Mouse (Mus musculus): ENCODE data around the gene Osbpl3. TPM values are rescaled to one million over a fixed set of nuclear protein-coding genes. Genes with fewer than 3 reads are reported as not detected.

Osbpl3 gene
- polyA plus RNA-seq, 1 experiment = 23.3 TPM

DNA sequence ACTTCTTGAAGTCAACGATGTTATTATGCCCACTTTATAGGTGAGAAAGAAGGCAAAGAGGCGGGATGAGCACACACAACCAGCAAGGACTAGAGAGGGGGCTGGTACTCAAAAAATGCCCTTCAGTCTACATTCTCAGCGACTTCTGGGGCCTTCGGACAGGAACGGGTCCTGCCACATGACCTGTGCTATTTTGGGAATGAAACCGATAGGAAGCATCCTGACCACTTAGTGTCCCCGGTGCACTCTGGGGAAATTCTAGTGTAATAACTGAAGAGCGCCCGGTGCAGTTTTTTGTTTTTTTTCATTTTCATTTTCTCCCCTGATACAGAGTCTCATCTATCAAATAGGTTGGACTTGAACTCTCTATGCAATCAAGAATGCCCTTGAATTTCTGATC, 130.5 kb downstream of the Osbpl3 start:
- peaks cover 4% of the 10 kb centered on the region for H3K4me1 ChIP-seq (ENCODE audit: control insufficient read depth, insufficient read depth, low read length)
- H3K9ac ChIP-seq (ENCODE audit: low read depth, poor library complexity, severe bottlenecking) = no peak overlapping the region
- no peak overlapping the region for H3K4me3 ChIP-seq (ENCODE audit: low read depth, low read length)
- H3K9me3 ChIP-seq (replicated peaks; ENCODE audit: control insufficient read depth, insufficient read depth, low read length, poor library complexity, severe bottlenecking) = no peaks in the 10 kb centered on the region
- no peaks in the 10 kb centered on the region for H3K36me3 ChIP-seq (ENCODE audit: control insufficient read depth, insufficient read depth, low read length, poor library complexity, severe bottlenecking)
- H3K27ac ChIP-seq (ENCODE audit: insufficient read depth, low read length) = no peak overlapping the region
- H3K27me3 ChIP-seq (ENCODE audit: control insufficient read depth, insufficient read depth, low read length, poor library complexity, severe bottlenecking) = no peaks in the 10 kb centered on the region
- TF ChIP-seq CTCF (IDR thresholded peaks at IDR 0.05; ENCODE audit: low read depth, low read length) (no peak), POLR2A (IDR thresholded peaks at IDR 0.05; ENCODE audit: insufficient read depth, low read length) (no peak), EP300 (IDR thresholded peaks at IDR 0.05; ENCODE audit: insufficient read depth, low read depth, low read length) (no peak)

DNA sequence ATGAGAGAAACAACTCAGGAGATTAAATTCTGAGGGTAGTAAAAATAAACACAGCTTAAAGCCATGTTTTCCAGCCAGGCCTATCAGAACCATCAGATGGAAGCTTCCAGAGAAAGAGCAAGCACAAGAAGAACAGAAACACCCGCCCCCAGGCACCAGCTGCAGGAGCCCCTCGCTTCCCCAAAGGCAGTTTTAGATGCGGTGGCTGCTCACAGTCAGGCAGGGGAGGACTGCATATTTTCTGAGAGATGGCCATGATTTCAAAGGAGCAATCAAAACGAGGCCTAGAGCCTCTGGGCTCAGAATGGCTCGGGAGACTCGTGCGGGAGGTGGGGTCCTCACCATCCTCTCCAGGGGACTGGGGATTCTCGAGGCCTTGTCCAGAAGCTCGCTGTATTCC, 133.4 kb downstream of the Osbpl3 start:
- Histone ChIP-seq H3K9ac (ENCODE audit: low read depth, poor library complexity, severe bottlenecking) (no peak overlapping the region), H3K36me3 (ENCODE audit: control insufficient read depth, insufficient read depth, low read length, poor library complexity, severe bottlenecking) (no peaks in the 10 kb centered on the region), H3K9me3 (replicated peaks; ENCODE audit: control insufficient read depth, insufficient read depth, low read length, poor library complexity, severe bottlenecking) (no peaks in the 10 kb centered on the region), H3K27ac (ENCODE audit: insufficient read depth, low read length) (no peak overlapping the region), H3K4me1 (ENCODE audit: control insufficient read depth, insufficient read depth, low read length) (peaks cover 6% of the 10 kb centered on the region), H3K4me3 (ENCODE audit: low read depth, low read length) (no peak overlapping the region), H3K27me3 (ENCODE audit: control insufficient read depth, insufficient read depth, low read length, poor library complexity, severe bottlenecking) (no peaks in the 10 kb centered on the region)
- TF ChIP-seq CTCF (IDR thresholded peaks at IDR 0.05; ENCODE audit: low read depth, low read length) = no peak
- no peak for TF ChIP-seq EP300 (IDR thresholded peaks at IDR 0.05; ENCODE audit: insufficient read depth, low read depth, low read length)
- TF ChIP-seq POLR2A (IDR thresholded peaks at IDR 0.05; ENCODE audit: insufficient read depth, low read length) = no peak

GRCm38 (mm10) chr6:50321739-50322138, 134.3 kb downstream of the Osbpl3 start:
- no peaks in the 10 kb centered on the region for H3K36me3 ChIP-seq (ENCODE audit: control insufficient read depth, insufficient read depth, low read length, poor library complexity, severe bottlenecking)
- no peak for TF ChIP-seq POLR2A (IDR thresholded peaks at IDR 0.05; ENCODE audit: insufficient read depth, low read length)
- TF ChIP-seq EP300 (IDR thresholded peaks at IDR 0.05; ENCODE audit: insufficient read depth, low read depth, low read length) = no peak
- TF ChIP-seq CTCF (IDR thresholded peaks at IDR 0.05; ENCODE audit: low read depth, low read length) = no peak
- no peak overlapping the region for H3K4me3 ChIP-seq (ENCODE audit: low read depth, low read length)
- no peak overlapping the region for H3K27ac ChIP-seq (ENCODE audit: insufficient read depth, low read length)
- no peaks in the 10 kb centered on the region for H3K27me3 ChIP-seq (ENCODE audit: control insufficient read depth, insufficient read depth, low read length, poor library complexity, severe bottlenecking)
- no peaks in the 10 kb centered on the region for H3K9me3 ChIP-seq (replicated peaks; ENCODE audit: control insufficient read depth, insufficient read depth, low read length, poor library complexity, severe bottlenecking)
- peaks cover 6% of the 10 kb centered on the region for H3K4me1 ChIP-seq (ENCODE audit: control insufficient read depth, insufficient read depth, low read length)
- no peak overlapping the region for H3K9ac ChIP-seq (ENCODE audit: low read depth, poor library complexity, severe bottlenecking)

- no peaks in the 10 kb centered on the region for H3K27me3 ChIP-seq (ENCODE audit: control insufficient read depth, insufficient read depth, low read length, poor library complexity, severe bottlenecking)
- H3K27ac ChIP-seq (ENCODE audit: insufficient read depth, low read length) = peak overlapping the region; percentile 79
- TF ChIP-seq EP300 (IDR thresholded peaks at IDR 0.05; ENCODE audit: insufficient read depth, low read depth, low read length) = peak; percentile 80
- TF ChIP-seq CTCF (IDR thresholded peaks at IDR 0.05; ENCODE audit: low read depth, low read length) = no peak
- TF ChIP-seq POLR2A (IDR thresholded peaks at IDR 0.05; ENCODE audit: insufficient read depth, low read length) = no peak
Measured at GRCm38 (mm10) chr6:50318590-50319172, 137.3 kb downstream of the Osbpl3 start.

GRCm38 (mm10) chr6:50318150-50318549, 137.9 kb downstream of the Osbpl3 start:
- peaks cover 6% of the 10 kb centered on the region for H3K4me1 ChIP-seq (ENCODE audit: control insufficient read depth, insufficient read depth, low read length)
- H3K27ac ChIP-seq (ENCODE audit: insufficient read depth, low read length) = peak overlapping the region; percentile 79
- no peaks in the 10 kb centered on the region for H3K27me3 ChIP-seq (ENCODE audit: control insufficient read depth, insufficient read depth, low read length, poor library complexity, severe bottlenecking)
- H3K9ac ChIP-seq (ENCODE audit: low read depth, poor library complexity, severe bottlenecking) = no peak overlapping the region
- no peak overlapping the region for H3K4me3 ChIP-seq (ENCODE audit: low read depth, low read length)
- H3K9me3 ChIP-seq (replicated peaks; ENCODE audit: control insufficient read depth, insufficient read depth, low read length, poor library complexity, severe bottlenecking) = no peaks in the 10 kb centered on the region
- no peak for TF ChIP-seq POLR2A (IDR thresholded peaks at IDR 0.05; ENCODE audit: insufficient read depth, low read length)
- TF ChIP-seq CTCF (IDR thresholded peaks at IDR 0.05; ENCODE audit: low read depth, low read length) = no peak
- TF ChIP-seq EP300 (IDR thresholded peaks at IDR 0.05; ENCODE audit: insufficient read depth, low read depth, low read length) = no peak
- H3K36me3 ChIP-seq (ENCODE audit: control insufficient read depth, insufficient read depth, low read length, poor library complexity, severe bottlenecking) = no peaks in the 10 kb centered on the region

More at GRCm38 (mm10) chr6:50318590-50319172, 137.3 kb downstream of the Osbpl3 start:
- no peak overlapping the region for H3K4me3 ChIP-seq (ENCODE audit: low read depth, low read length)
- no peak overlapping the region for H3K9ac ChIP-seq (ENCODE audit: low read depth, poor library complexity, severe bottlenecking)
- peaks cover 6% of the 10 kb centered on the region for H3K4me1 ChIP-seq (ENCODE audit: control insufficient read depth, insufficient read depth, low read length)
- no peaks in the 10 kb centered on the region for H3K9me3 ChIP-seq (replicated peaks; ENCODE audit: control insufficient read depth, insufficient read depth, low read length, poor library complexity, severe bottlenecking)
- no peaks in the 10 kb centered on the region for H3K36me3 ChIP-seq (ENCODE audit: control insufficient read depth, insufficient read depth, low read length, poor library complexity, severe bottlenecking)

DNA sequence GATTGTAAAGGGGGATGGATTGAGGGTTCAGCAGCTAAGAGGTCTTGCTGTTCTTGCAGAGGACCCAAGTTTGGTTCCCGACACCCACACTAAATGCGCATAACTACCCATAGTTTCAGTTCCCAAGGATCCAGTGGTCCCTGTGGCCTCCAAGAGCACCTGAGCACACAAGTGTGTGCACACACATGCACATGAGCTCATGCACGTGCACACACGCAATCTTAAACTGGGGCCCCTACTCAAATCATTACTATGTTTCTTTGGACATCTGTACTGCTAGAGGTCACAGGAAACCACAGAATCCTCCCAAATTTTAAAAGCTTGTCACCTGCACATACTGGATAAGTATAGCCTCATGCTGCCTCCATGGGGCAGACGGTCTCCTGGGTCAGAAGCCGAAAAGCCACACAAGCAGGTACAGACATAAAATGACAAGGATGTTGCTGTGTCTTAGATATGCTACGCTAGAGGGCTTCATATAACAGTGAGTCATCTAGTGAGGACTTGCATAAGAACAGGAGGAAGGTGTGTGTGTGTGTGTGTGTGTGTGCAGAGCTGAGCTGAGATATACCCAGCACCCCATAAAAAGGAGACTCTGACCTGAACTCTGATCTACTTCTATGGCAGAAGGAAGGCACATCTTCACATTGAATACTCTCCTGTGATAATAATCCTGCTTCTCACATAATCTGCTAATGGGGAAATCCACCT, 139.1 kb downstream of the Osbpl3 start:
- H3K27ac ChIP-seq (ENCODE audit: insufficient read depth, low read length) = no peak overlapping the region
- H3K27me3 ChIP-seq (ENCODE audit: control insufficient read depth, insufficient read depth, low read length, poor library complexity, severe bottlenecking) = no peaks in the 10 kb centered on the region
- TF ChIP-seq CTCF (IDR thresholded peaks at IDR 0.05; ENCODE audit: low read depth, low read length) = no peak
- TF ChIP-seq POLR2A (IDR thresholded peaks at IDR 0.05; ENCODE audit: insufficient read depth, low read length) = no peak
- no peak for TF ChIP-seq EP300 (IDR thresholded peaks at IDR 0.05; ENCODE audit: insufficient read depth, low read depth, low read length)
- H3K36me3 ChIP-seq (ENCODE audit: control insufficient read depth, insufficient read depth, low read length, poor library complexity, severe bottlenecking) = no peaks in the 10 kb centered on the region
- no peak overlapping the region for H3K4me3 ChIP-seq (ENCODE audit: low read depth, low read length)
- peaks cover 6% of the 10 kb centered on the region for H3K4me1 ChIP-seq (ENCODE audit: control insufficient read depth, insufficient read depth, low read length)
- H3K9me3 ChIP-seq (replicated peaks; ENCODE audit: control insufficient read depth, insufficient read depth, low read length, poor library complexity, severe bottlenecking) = no peaks in the 10 kb centered on the region
- H3K9ac ChIP-seq (ENCODE audit: low read depth, poor library complexity, severe bottlenecking) = no peak overlapping the region

Measured in ES-Bruce4 (cell line).